In genomic region chr7:130645332-130645993, GRCm38 (mm10) we compare ENCODE assay signal across 8 mouse cellular contexts.
DNase-seq lines count a peak whose midpoint lies in the region; ATAC-seq and TF ChIP-seq lines count a peak whose summit lies in the region.

No protein-coding gene starts in this region.

- H3K36me3 ChIP-seq in neural tube, embryonic 15.5 days = no peaks in the 10 kb centered on the region

- TF ChIP-seq CTCF in left cerebral cortex, adult 2 months (IDR thresholded peaks at IDR 0.05) = no peak

- intact Hi-C loops in left cerebral cortex, adult 2 months (cut with DNase I) = loop anchor here (5.0 kb wide), 1 partner anchor 98 kb away; no protein-coding TSS in a partner anchor

- DNase-seq in left cerebral cortex, adult 2 months (ENCODE audit: extremely low spot score in 1 of 2, low spot score in 2 of 2) = no peak
- no peak for DNase-seq in left cerebral cortex, adult 9 months (ENCODE audit: low spot score in 2 of 2)
- peak; percentile 29 for DNase-seq in T-cell, adult 2 months (ENCODE audit: low spot score)
- peak; percentile 34 for DNase-seq in liver
- DNase-seq in adrenal gland, postnatal 25 days = no peak
- DNase-seq in frontal cortex, postnatal 10 days (ENCODE audit: low spot score in 2 of 2) = no peak

- WGBS in neural tube, embryonic 15.5 days = 18% methylated on average over 15 of the region's 15 CpGs

- 0 out of 2 replicates have a peak, but pooled peaks cover 5% of the 10 kb centered on the region for H3K27me3 ChIP-seq in neural tube, embryonic 15.5 days (replicated peaks)

- H3K4me1 ChIP-seq in neural tube, embryonic 15.5 days = peaks cover 19% of the 10 kb centered on the region

- H3K4me3 ChIP-seq in left cerebral cortex, adult 2 months = peak overlapping the region; percentile 54
- peak overlapping the region; percentile 51 for H3K4me3 ChIP-seq in neural tube, embryonic 15.5 days (replicated peaks)

- peak overlapping the region; percentile 41 for H3K9ac ChIP-seq in neural tube, embryonic 15.5 days (replicated peaks)

- peak; percentile 45 for ATAC-seq in granulocyte monocyte progenitor cell, adult 5-6 weeks (replicated peaks; ENCODE audit: poor library complexity, severe bottlenecking)
- no peak for ATAC-seq in neural tube, embryonic 15.5 days (ENCODE audit: low FRiP score)

- H3K27ac ChIP-seq in left cerebral cortex, adult 2 months = peak overlapping the region; percentile 84
- H3K27ac ChIP-seq in neural tube, embryonic 15.5 days (replicated peaks) = peak overlapping the region; percentile 74

- no peaks in the 10 kb centered on the region for H3K9me3 ChIP-seq in neural tube, embryonic 15.5 days (replicated peaks)

- H3K4me2 ChIP-seq in neural tube, embryonic 15.5 days = peak overlapping the region; percentile 99

Comparison
In these comparisons a context has a peak if more than half of its experiments do, and no peak if none do; other contexts are left out.
1. DNase-seq: peak in T-cell, adult 2 months (single experiment) and liver (single experiment); none in left cerebral cortex, adult 2 months (0 of 2), left cerebral cortex, adult 9 months (0 of 2), adrenal gland, postnatal 25 days (single experiment) and frontal cortex, postnatal 10 days (0 of 2).